Mouse (Mus musculus) erythroblast, embryonic 14.5 days (primary cell): ENCODE measurements around the gene Megf8.

ENCODE experiments used
- GATA1 ChIP-seq: IDR thresholded peaks from 2 replicates; pipeline ENCODE4 v1.6.1; 2012; ENCODE audit warnings: low read length, inconsistent platforms, mixed read lengths
- TAL1 ChIP-seq: IDR thresholded peaks from 3 replicates; pipeline ENCODE4 v1.6.1; 2012; ENCODE audit warnings: low read length, inconsistent platforms, mixed read lengths

DNA sequence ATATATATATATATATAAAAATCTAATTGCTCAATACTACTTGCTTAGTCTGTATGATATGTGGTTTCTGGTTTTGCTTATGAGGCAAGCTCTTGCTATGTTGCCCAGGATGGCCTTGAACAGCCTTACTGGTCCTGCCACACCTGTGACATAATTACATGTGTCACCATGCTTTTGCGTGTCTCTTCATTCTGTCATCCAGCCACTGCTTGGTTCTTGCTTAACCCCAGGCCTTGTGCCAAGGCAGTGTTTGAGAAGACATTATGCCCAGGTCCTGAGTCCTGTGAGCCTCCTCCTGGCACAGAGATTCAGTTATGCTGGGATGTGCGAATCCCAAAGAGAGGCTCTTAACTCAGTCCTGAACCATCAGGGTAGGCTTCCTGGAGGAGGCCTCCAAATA is 6.3 kb downstream of the Megf8 start:
- TF ChIP-seq GATA1, result no peak
- no peak for TF ChIP-seq TAL1
